Mouse (Mus musculus): ENCODE data around the gene Myo5c.

GRCm38 (mm10) chr9:75248874-75249273 lies 17.1 kb downstream of the Myo5c start:
- no peak for TF ChIP-seq CTCF (IDR thresholded peaks at IDR 0.05; ENCODE audit: extremely low read depth, insufficient read depth, insufficient read length, insufficient replicate concordance)
- TF ChIP-seq POLR2A (IDR thresholded peaks at IDR 0.05; ENCODE audit: low read depth, low read length): no peak
